Mouse (Mus musculus) mouse trophoblast stem cell (cell line): Measurements from ENCODE around the gene Meis3.

Experiments
- in situ Hi-C, 2 experiments: fragments of 300-500 bp; cut with MseI, MboI; formaldehyde crosslinking; loops; 2 replicates in 1 of 2; 3 replicates in 1 of 2; pipeline ENCODE4 v1.15.1; 2025

Meis3 gene

GRCm38 (mm10) chr7:16174597-16175541 is at the start of gene Meis3:
Gene Meis3 (plus strand): TSS chr7:16175090.
- in situ Hi-C loops: no loop called here

GRCm38 (mm10) chr7:16125829-16126228 is 49.1 kb upstream of the Meis3 start:
- in situ Hi-C loops: no loop called here

GRCm38 (mm10) chr7:16128344-16128743 is 46.5 kb upstream of the Meis3 start:
- in situ Hi-C loops: no loop called here

DNA sequence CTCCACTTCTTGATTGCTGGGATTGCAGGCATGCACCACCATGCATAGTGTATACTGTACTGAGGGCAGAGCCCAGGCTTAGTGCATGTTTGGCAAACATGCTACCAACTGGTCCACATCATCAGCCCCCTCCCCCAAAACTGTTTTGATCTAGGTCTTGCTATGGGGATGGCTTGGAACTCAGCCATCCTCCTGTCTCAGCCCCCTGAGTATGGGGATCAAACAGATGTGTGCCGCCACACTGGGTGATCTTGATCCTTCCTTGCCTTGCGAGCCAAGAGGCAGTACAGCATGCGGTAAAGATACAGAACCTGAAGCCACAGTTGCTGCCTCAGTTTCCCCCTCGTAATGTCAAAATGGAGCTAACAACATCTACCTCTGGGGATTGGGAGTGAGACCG is 46.0 kb upstream of the Meis3 start:
- in situ Hi-C loops: no loop called here

DNA sequence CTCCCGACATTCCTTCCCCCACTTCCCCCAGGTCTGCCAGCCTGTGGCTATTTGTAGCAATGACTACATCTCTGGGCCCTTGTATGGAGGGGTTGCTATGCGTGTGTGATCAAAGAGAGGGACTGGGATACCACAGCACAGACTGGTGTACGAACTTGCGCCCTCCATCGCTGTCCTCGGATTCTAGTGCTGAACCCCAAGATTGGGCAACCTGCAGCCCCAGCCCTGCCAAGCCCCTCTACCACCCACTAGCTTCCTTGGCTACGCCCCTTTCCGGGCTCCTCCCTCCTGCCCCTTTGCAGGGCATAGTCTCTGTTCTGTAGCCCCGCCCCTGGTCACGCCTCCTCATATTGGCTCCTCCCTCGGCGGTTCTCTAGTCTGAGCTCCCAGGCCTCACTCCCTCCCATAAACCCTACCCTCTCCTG is 45.5 kb upstream of the Meis3 start, which contains the start of gene Slc8a2:
Gene Slc8a2 (plus strand): TSS at position 406 of the 425 bp plus-strand sequence.
- in situ Hi-C loops: no loop called here

- in situ Hi-C loops: no loop called here
These were observed 44.8 kb upstream of the Meis3 start for GRCm38 (mm10) chr7:16129846-16130691.

GRCm38 (mm10) chr7:16130956-16131634 is 43.8 kb upstream of the Meis3 start:
- in situ Hi-C loops: no loop called here

GRCm38 (mm10) chr7:16132161-16132581 is 42.7 kb upstream of the Meis3 start:
- in situ Hi-C loops: no loop called here

- in situ Hi-C loops: no loop called here
These were observed 42.0 kb upstream of the Meis3 start for GRCm38 (mm10) chr7:16132926-16133325.

DNA sequence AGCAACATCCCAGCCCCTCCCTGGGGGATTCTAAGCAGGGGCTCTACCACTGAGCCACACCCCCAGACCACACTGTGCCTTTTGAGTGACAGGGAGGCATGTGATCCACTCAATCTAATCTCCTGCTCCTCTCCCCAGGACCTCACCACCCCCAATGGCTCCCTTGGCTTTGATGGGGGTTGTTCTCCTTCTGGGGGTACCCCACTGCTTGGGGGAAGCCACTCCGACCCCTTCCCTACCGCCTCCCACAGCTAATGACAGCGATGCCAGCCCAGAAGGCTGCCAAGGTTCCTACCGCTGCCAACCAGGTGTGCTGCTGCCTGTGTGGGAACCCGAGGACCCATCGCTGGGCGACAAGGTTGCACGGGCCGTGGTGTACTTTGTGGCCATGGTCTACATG is 41.2 kb upstream of the Meis3 start:
- in situ Hi-C loops: no loop called here

GRCm38 (mm10) chr7:16134951-16135392 is 39.9 kb upstream of the Meis3 start:
- in situ Hi-C loops: no loop called here

GRCm38 (mm10) chr7:16146489-16147410 is 28.1 kb upstream of the Meis3 start:
- in situ Hi-C loops: no loop called here

- in situ Hi-C loops: no loop called here
These were observed 27.2 kb upstream of the Meis3 start for GRCm38 (mm10) chr7:16147643-16148042.

GRCm38 (mm10) chr7:16149241-16149640 is 25.6 kb upstream of the Meis3 start:
- in situ Hi-C loops: no loop called here

- in situ Hi-C loops: no loop called here
These were observed 24.4 kb upstream of the Meis3 start for GRCm38 (mm10) chr7:16150191-16151145.

GRCm38 (mm10) chr7:16153522-16153921 is 21.4 kb upstream of the Meis3 start:
- in situ Hi-C loops: no loop called here

- in situ Hi-C loops: no loop called here
These were observed 19.6 kb upstream of the Meis3 start for GRCm38 (mm10) chr7:16155132-16155872.

DNA sequence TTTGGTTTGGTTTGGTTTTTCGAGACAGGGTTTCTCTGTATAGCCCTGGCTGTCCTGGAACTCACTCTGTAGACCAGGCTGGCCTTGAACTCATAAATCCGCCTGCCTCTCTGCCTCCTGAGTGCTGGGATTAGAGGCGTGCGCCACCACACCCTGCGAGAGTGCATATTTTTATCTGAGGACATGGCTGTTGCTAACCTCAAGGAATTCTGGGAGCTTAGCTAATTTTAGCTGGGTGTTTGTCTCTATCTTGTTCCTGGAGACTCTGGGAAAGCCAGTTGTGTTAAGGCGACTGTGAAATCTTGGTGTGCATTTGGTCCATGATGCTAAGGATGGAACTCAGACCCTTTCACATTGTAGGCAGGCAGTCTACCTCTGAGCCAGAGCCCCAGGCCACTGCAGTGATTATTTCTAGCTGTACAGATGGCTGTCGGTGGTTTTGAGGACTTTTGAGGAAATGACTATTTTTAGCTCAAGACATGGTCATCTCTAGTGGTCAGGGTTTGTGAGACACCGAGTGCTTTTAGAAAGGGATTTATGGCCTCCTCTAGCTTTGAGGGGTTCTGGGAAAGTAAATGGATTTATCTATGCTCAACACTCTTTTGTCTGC is 18.7 kb upstream of the Meis3 start:
- in situ Hi-C loops: no loop called here
